Mouse (Mus musculus) midbrain, embryonic 14.5 days (tissue): ENCODE results near the gene Card19. TPM values are rescaled to one million over a fixed set of nuclear protein-coding genes. Genes with fewer than 3 reads are reported as not detected.

Experiments
- ATAC-seq: fragments of 200-750 bp; cut with Nextera tagmentation; 2 replicates; pipeline ENCODE4 v1.8.0; 2017; ENCODE audit warnings: moderate number of reproducible peaks, moderate library complexity; ENCODE audit not compliant: low FRiP score, low TSS enrichment
- DNase-seq: peaks from one replicate; pipeline ENCODE4 v3.0.0-alpha.2; 2015
- H3K27ac ChIP-seq: fragments of 300-500 bp; sonication (generic); replicated peaks from 2 replicates; pipeline ENCODE4 v1.5.1; 2014; ENCODE audit warnings: mild to moderate bottlenecking, low read depth, low read length, moderate library complexity
- H3K27me3 ChIP-seq: fragments of 300-500 bp; sonication (generic); 2 replicates; pipeline ENCODE4 v1.6.1; 2014; ENCODE audit warnings: low read length, control low read depth, mixed read lengths; ENCODE audit not compliant: control insufficient read depth, insufficient read depth
- H3K36me3 ChIP-seq: fragments of 300-500 bp; sonication (generic); 2 replicates; pipeline ENCODE4 v1.6.1; 2014; ENCODE audit warnings: low read length, control low read depth; ENCODE audit not compliant: control insufficient read depth, insufficient read depth
- H3K4me1 ChIP-seq: fragments of 300-500 bp; sonication (generic); 2 replicates; pipeline ENCODE4 v1.6.1; 2014; ENCODE audit warnings: mild to moderate bottlenecking, antibody characterized with exemption, low read length, control low read depth; ENCODE audit not compliant: control insufficient read depth, insufficient read depth
- H3K4me2 ChIP-seq: fragments of 300-500 bp; sonication (generic); 2 replicates; pipeline ENCODE4 v1.6.1; 2014; ENCODE audit warnings: mild to moderate bottlenecking, low read length, moderate library complexity
- H3K4me3 ChIP-seq: fragments of 300-500 bp; sonication (generic); replicated peaks from 2 replicates; pipeline ENCODE4 v1.5.1; 2014; ENCODE audit warnings: low read depth, low read length
- H3K9ac ChIP-seq: fragments of 300-500 bp; sonication (generic); replicated peaks from 2 replicates; pipeline ENCODE4 v1.6.1; 2014; ENCODE audit warnings: mild to moderate bottlenecking, low read length, moderate library complexity
- H3K9me3 ChIP-seq: fragments of 300-500 bp; sonication (generic); 2 replicates; pipeline ENCODE4 v1.6.1; 2016; ENCODE audit warnings: low read length, control low read depth, mixed read lengths; ENCODE audit not compliant: control insufficient read depth
- WGBS: fragments of 180-500 bp; shearing (Covaris S2); extraction: QIAGEN DNeasy Blood & Tissue Kit; methylation state at CpG from one replicate; pipeline ENCODE4 v1.1.7; 2014; 5-methylcytosine and 5-hydroxymethylcytosine counted together
- polyA plus RNA-seq: library from polyadenylated mRNA; unstranded; fragments of >200 nt; fragmentation: Nextera tagmentation; extraction: Ambion mirVana; gene quantifications from 2 replicates; pipeline ENCODE4 v1.2.1, GENCODE M21; 2014

The Card19 gene
- polyA plus RNA-seq, 1 experiment from 2014 or later, result 20.6 TPM

DNA sequence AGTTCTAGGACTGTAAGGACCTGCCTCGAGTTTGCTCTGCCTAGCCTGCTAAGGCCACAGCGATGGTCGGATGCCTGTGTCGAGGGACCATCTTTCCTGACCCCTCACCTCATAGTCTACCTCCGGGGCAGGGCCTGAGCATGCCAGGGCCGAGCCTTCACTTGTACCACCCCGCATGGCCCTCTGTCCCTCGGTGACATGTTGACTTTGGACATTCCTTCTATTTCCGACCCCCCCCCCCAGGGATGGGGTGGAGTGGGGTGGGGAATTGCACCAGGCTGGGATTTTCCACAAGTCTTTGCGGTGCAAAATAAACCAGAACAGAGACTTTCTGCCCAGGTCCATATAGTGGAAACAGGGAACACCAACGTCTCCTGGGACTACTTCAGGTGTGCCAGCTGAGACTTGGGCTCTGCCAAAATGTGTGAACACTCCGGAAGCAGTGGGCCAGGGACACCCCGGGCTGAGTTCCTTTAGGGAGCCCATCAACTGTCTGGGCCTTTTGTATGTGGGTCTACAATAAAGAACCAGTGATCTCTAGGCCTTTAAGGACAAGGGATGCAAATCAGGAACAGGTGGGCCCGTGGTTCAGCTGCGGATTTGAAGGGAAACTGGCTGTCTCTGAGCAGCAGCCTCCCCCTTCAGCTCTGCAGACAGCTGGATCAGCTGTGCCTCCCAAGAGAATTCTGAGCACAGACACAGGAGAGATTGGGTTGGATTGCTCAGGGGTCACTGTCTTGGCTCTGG lies 27.4 kb downstream of the Card19 start:
- H3K9me3 ChIP-seq, result no peaks in the 10 kb centered on the region
- H3K4me3 ChIP-seq, result peak overlapping the region; percentile 64
- 28% methylated on average over 15 of the region's 15 CpGs for WGBS
- DNase-seq, result no peak
- no peaks in the 10 kb centered on the region for H3K36me3 ChIP-seq
- ATAC-seq, result 0 out of 2 replicates have a peak, but pooled peaks have one; percentile 2
- H3K27ac ChIP-seq, result no peak overlapping the region
- H3K4me1 ChIP-seq, result peaks cover 10% of the 10 kb centered on the region
- no peaks in the 10 kb centered on the region for H3K27me3 ChIP-seq
- peak overlapping the region; percentile 99 for H3K4me2 ChIP-seq
- peak overlapping the region; percentile 66 for H3K9ac ChIP-seq

DNA sequence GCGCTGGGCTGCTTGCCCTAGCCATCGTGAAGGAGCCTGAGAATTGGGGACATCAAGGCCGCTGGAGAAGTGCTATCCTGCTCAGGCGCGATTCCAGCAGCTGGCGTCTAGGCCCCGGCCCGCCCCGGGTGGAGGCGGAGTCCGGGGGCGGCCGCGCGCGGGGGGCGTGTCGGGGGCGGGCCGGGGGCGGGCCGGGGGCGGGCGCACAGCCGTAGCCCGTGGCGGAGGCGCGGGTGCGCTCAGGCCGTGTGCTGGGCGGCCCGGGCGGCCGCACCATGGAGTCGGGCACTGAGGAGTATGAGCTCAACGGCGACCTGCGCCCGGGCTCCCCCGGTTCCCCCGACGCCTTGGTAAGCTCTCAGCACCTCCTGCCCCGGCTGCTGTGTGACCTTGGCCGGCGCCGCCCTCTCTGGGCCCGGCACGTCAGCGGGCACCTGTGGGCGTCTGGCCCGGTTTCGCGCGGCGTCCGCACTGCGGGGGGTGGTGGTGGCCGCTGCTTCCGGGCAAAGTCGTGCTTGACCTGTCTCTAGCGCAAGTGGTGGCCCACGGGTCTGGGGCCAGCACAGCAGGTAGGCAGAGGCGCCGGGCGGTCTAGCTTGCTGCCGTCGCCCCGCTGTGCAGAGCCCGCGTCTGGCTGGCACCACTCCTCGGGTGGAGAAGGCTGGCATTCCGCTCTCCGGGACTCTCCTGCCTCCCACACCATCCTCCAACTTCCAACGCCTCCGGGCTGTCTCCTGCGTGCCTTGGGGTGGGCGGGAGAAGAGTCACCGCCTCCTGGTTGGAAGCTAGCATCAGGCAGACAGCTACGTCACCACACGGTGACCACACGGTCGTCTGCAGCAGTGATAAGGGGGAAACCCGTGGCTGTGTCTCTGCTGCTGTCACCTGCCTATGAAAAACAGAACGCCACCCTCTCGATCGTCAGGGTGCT lies 28.3 kb downstream of the Card19 start, which contains the start of gene Ninj1:
Gene Ninj1, plus strand, starts transcription at position 198 of the 931 bp plus-strand sequence.
- Histone ChIP-seq H3K9ac (peak within 1 kb of the TSS; percentile 66), H3K27ac (no peak within 1 kb of the TSS; the same call in 1 of the 2 replicates), H3K4me2 (peak within 1 kb of the TSS; percentile 99), H3K4me3 (peak within 1 kb of the TSS; percentile 64), H3K36me3 (no peaks in the 10 kb centered on the region), H3K27me3 (no peaks in the 10 kb centered on the region), H3K4me1 (peaks cover 10% of the 10 kb centered on the region), H3K9me3 (no peaks in the 10 kb centered on the region)
- DNase-seq (peak; percentile 89), ATAC-seq (peak; percentile 91)
- WGBS, result under 1% methylated on average over 85 of the region's 87 CpGs

- Histone ChIP-seq H3K36me3 (no peaks in the 10 kb centered on the region), H3K4me2 (peak overlapping the region; percentile 99), H3K9me3 (no peaks in the 10 kb centered on the region), H3K9ac (peak overlapping the region; percentile 66), H3K27me3 (no peaks in the 10 kb centered on the region), H3K27ac (no peak overlapping the region), H3K4me3 (peak overlapping the region; percentile 64), H3K4me1 (peaks cover 10% of the 10 kb centered on the region)
- ATAC-seq, result no peak; the same call in 1 of the 2 replicates
- WGBS, result 16% methylated on average over 11 of the region's 11 CpGs
- DNase-seq, result no peak
Observed at GRCm38 (mm10) chr13:49186798-49187287, 29.0 kb downstream of the Card19 start.

DNA sequence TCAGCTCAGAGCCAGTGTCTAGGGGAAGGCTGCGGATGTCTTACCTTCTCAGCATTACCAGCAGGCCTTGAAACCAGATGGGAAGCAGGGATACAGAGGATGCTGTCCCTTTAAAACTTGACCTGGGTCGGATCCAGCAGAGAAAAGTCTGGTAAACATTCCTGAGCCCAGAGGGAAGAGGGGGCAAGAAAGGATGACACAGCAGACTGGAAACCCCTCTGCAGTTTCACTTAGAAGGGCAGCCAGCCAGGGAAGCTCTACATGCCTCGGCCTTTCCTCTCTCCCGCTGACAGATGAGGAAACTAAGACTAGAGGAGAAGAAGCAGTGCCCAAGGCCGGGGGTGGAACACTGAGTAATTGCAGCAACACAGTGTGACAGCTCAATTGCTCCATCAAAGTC lies 32.2 kb downstream of the Card19 start:
- no peaks in the 10 kb centered on the region for H3K27me3 ChIP-seq
- no peak overlapping the region for H3K4me3 ChIP-seq
- 71% methylated on average over 5 of the region's 5 CpGs for WGBS
- H3K36me3 ChIP-seq, result no peaks in the 10 kb centered on the region
- H3K4me2 ChIP-seq, result no peak overlapping the region
- H3K9me3 ChIP-seq, result no peaks in the 10 kb centered on the region
- peaks cover 16% of the 10 kb centered on the region for H3K4me1 ChIP-seq
- DNase-seq, result no peak
- no peak overlapping the region for H3K9ac ChIP-seq
- no peak for ATAC-seq
- H3K27ac ChIP-seq, result no peak overlapping the region

GRCm38 (mm10) chr13:49183161-49183560 lies 32.7 kb downstream of the Card19 start:
- DNase-seq (no peak), ATAC-seq (no peak)
- H3K9me3 ChIP-seq, result no peaks in the 10 kb centered on the region
- H3K4me2 ChIP-seq, result no peak overlapping the region
- peaks cover 12% of the 10 kb centered on the region for H3K4me1 ChIP-seq
- no peaks in the 10 kb centered on the region for H3K36me3 ChIP-seq
- no peak overlapping the region for H3K27ac ChIP-seq
- WGBS, result 48% methylated on average over 5 of the region's 5 CpGs
- no peak overlapping the region for H3K9ac ChIP-seq
- H3K4me3 ChIP-seq, result no peak overlapping the region
- no peaks in the 10 kb centered on the region for H3K27me3 ChIP-seq

- no peak overlapping the region for H3K9ac ChIP-seq
- WGBS, result 82% methylated on average over 3 of the region's 3 CpGs
- no peak overlapping the region for H3K27ac ChIP-seq
- H3K27me3 ChIP-seq, result no peaks in the 10 kb centered on the region
- DNase-seq (no peak), ATAC-seq (no peak)
- H3K4me3 ChIP-seq, result no peak overlapping the region
- H3K9me3 ChIP-seq, result no peaks in the 10 kb centered on the region
- H3K4me2 ChIP-seq, result no peak overlapping the region
- 0 out of 2 replicates have a peak, but pooled peaks cover 5% of the 10 kb centered on the region for H3K4me1 ChIP-seq
- H3K36me3 ChIP-seq, result no peaks in the 10 kb centered on the region
Observed at GRCm38 (mm10) chr13:49181411-49181984, 34.3 kb downstream of the Card19 start.

- H3K9ac ChIP-seq, result no peak overlapping the region
- ATAC-seq, result no peak
- H3K4me3 ChIP-seq, result no peak overlapping the region
- 0 out of 2 replicates have a peak, but pooled peaks cover 5% of the 10 kb centered on the region for H3K4me1 ChIP-seq
- 47% methylated on average over 1 of the region's 1 CpGs for WGBS
- no peaks in the 10 kb centered on the region for H3K36me3 ChIP-seq
- no peaks in the 10 kb centered on the region for H3K9me3 ChIP-seq
- H3K27me3 ChIP-seq, result no peaks in the 10 kb centered on the region
- no peak for DNase-seq
- no peak overlapping the region for H3K27ac ChIP-seq
- H3K4me2 ChIP-seq, result no peak overlapping the region
Observed at GRCm38 (mm10) chr13:49180691-49181090, 35.1 kb downstream of the Card19 start.

DNA sequence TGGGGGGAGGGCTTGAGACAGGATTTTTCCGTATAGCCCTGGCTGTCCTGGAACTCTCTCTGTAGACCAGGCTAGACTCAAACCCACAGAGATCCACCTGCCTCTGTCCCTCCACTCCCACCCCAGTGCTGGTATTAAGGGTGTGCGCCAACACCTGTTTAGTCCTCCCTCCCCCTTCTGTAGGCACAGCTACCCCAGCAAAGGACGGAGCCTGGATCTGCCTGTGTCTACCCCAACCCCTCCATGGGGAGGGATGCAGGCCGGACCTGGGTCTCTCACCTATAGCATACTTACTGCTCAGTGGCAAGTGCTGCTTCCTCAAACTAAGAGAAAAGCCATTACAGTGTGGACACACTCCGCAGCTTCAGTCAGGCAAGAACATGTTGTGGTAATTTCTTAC lies 35.6 kb downstream of the Card19 start:
- WGBS, result 90% methylated on average over 5 of the region's 5 CpGs

More for the DNA sequence above, 35.6 kb downstream of the Card19 start:
- Histone ChIP-seq H3K27me3 (no peaks in the 10 kb centered on the region), H3K9ac (no peak overlapping the region), H3K36me3 (no peaks in the 10 kb centered on the region), H3K4me3 (no peak overlapping the region), H3K4me2 (no peak overlapping the region), H3K9me3 (no peaks in the 10 kb centered on the region), H3K27ac (no peak overlapping the region), H3K4me1 (0 out of 2 replicates have a peak, but pooled peaks cover 5% of the 10 kb centered on the region)
- no peak for ATAC-seq
- DNase-seq, result no peak
